Mouse (Mus musculus): ENCODE data around the gene Tnf. TPM values are rescaled to one million over a fixed set of nuclear protein-coding genes. Genes with fewer than 3 reads are reported as not detected.
"Not testable (repeated sequence)": the region's sequence is repeated elsewhere in the genome, so short reads cannot be mapped to it uniquely, and the experiment has no call there.

The Tnf gene
- polyA plus RNA-seq, 1 experiment from 2014 or later: not detected

GRCm38 (mm10) chr17:35240384-35241304, 38.8 kb upstream of the Tnf start:
- 36% methylated on average over 12 of the region's 12 CpGs for WGBS
- H3K9me3 ChIP-seq: no peaks in the 10 kb centered on the region
- no peaks in the 10 kb centered on the region for H3K27me3 ChIP-seq (ENCODE audit: insufficient read depth, poor library complexity, severe bottlenecking)
- DNase-seq (ENCODE audit: low spot score): no peak
- peak overlapping the region; percentile 95 for H3K4me3 ChIP-seq
- peaks cover 28% of the 10 kb centered on the region for H3K36me3 ChIP-seq
- peaks cover 51% of the 10 kb centered on the region for H3K4me1 ChIP-seq (replicated peaks)
- peak overlapping the region; percentile 98 for H3K27ac ChIP-seq

- no peak overlapping the region for H3K4me3 ChIP-seq
- no peak for DNase-seq (ENCODE audit: low spot score)
- peaks cover 45% of the 10 kb centered on the region for H3K4me1 ChIP-seq (replicated peaks)
- no peaks in the 10 kb centered on the region for H3K27me3 ChIP-seq (ENCODE audit: insufficient read depth, poor library complexity, severe bottlenecking)
- H3K9me3 ChIP-seq: no peaks in the 10 kb centered on the region
- WGBS: 83% methylated on average over 5 of the region's 5 CpGs
- H3K27ac ChIP-seq: peak overlapping the region; percentile 98; the same call in 1 of the 2 replicates
- H3K36me3 ChIP-seq: peaks cover 18% of the 10 kb centered on the region
These were observed 37.9 kb upstream of the Tnf start for GRCm38 (mm10) chr17:35239700-35240099.

- no peak overlapping the region for H3K4me3 ChIP-seq
- no peak overlapping the region for H3K27ac ChIP-seq
- WGBS: 86% methylated on average over 12 of the region's 12 CpGs
- no peaks in the 10 kb centered on the region for H3K27me3 ChIP-seq (ENCODE audit: insufficient read depth, poor library complexity, severe bottlenecking)
- no peaks in the 10 kb centered on the region for H3K9me3 ChIP-seq
- DNase-seq (ENCODE audit: low spot score): no peak
- peaks cover 15% of the 10 kb centered on the region for H3K36me3 ChIP-seq
- peaks cover 44% of the 10 kb centered on the region for H3K4me1 ChIP-seq (replicated peaks)
These were observed 35.7 kb upstream of the Tnf start for GRCm38 (mm10) chr17:35237504-35237903.

GRCm38 (mm10) chr17:35236996-35237395, 35.2 kb upstream of the Tnf start:
- Histone ChIP-seq H3K36me3 (peaks cover 18% of the 10 kb centered on the region), H3K27me3 (ENCODE audit: insufficient read depth, poor library complexity, severe bottlenecking) (no peaks in the 10 kb centered on the region), H3K9me3 (no peaks in the 10 kb centered on the region), H3K4me3 (peak overlapping the region; percentile 74), H3K4me1 (replicated peaks) (peaks cover 48% of the 10 kb centered on the region), H3K27ac (peak overlapping the region; percentile 98)
- WGBS: 78% methylated on average over 9 of the region's 9 CpGs
- DNase-seq (ENCODE audit: low spot score): no peak

GRCm38 (mm10) chr17:35236390-35236746, 34.6 kb upstream of the Tnf start:
- DNase-seq (ENCODE audit: low spot score): peak; percentile 97
- Histone ChIP-seq H3K27ac (peak overlapping the region; percentile 98), H3K9me3 (no peaks in the 10 kb centered on the region), H3K36me3 (peaks cover 21% of the 10 kb centered on the region), H3K4me1 (replicated peaks) (peaks cover 52% of the 10 kb centered on the region), H3K4me3 (peak overlapping the region; percentile 74), H3K27me3 (ENCODE audit: insufficient read depth, poor library complexity, severe bottlenecking) (no peaks in the 10 kb centered on the region)
- under 1% methylated on average over 18 of the region's 18 CpGs for WGBS

- Histone ChIP-seq H3K27ac (peak within 1 kb of the TSS; percentile 98), H3K9me3 (no peaks in the 10 kb centered on the region), H3K27me3 (ENCODE audit: insufficient read depth, poor library complexity, severe bottlenecking) (no peaks in the 10 kb centered on the region), H3K4me1 (replicated peaks) (peaks cover 49% of the 10 kb centered on the region), H3K4me3 (peak within 1 kb of the TSS; percentile 74), H3K36me3 (peaks cover 26% of the 10 kb centered on the region)
- peak; percentile 91 for DNase-seq (ENCODE audit: low spot score)
- WGBS: under 1% methylated on average over 35 of the region's 35 CpGs
These were observed 34.0 kb upstream of the Tnf start, which contains the start of gene Nfkbil1 for GRCm38 (mm10) chr17:35235614-35236389. Gene Nfkbil1 (minus strand): TSS chr17:35235792.

GRCm38 (mm10) chr17:35234903-35235302, 33.1 kb upstream of the Tnf start:
- Histone ChIP-seq H3K4me1 (replicated peaks) (peaks cover 40% of the 10 kb centered on the region), H3K4me3 (peak overlapping the region; percentile 74), H3K27ac (peak overlapping the region; percentile 98), H3K27me3 (ENCODE audit: insufficient read depth, poor library complexity, severe bottlenecking) (no peaks in the 10 kb centered on the region), H3K36me3 (peaks cover 34% of the 10 kb centered on the region), H3K9me3 (no peaks in the 10 kb centered on the region)
- DNase-seq (ENCODE audit: low spot score): peak; percentile 69
- 4% methylated on average over 31 of the region's 31 CpGs for WGBS

GRCm38 (mm10) chr17:35234090-35234489, 32.3 kb upstream of the Tnf start:
- H3K36me3 ChIP-seq: peaks cover 42% of the 10 kb centered on the region
- 90% methylated on average over 7 of the region's 7 CpGs for WGBS
- H3K27ac ChIP-seq: peak overlapping the region; percentile 98; the same call in 1 of the 2 replicates
- not testable (repeated sequence) for DNase-seq (ENCODE audit: low spot score); H3K27me3 ChIP-seq (ENCODE audit: insufficient read depth, poor library complexity, severe bottlenecking); H3K9me3 ChIP-seq
- peak overlapping the region; percentile 74 for H3K4me3 ChIP-seq
- peaks cover 39% of the 10 kb centered on the region for H3K4me1 ChIP-seq (replicated peaks)

- H3K36me3 ChIP-seq: peaks cover 49% of the 10 kb centered on the region
- H3K27me3 ChIP-seq (ENCODE audit: insufficient read depth, poor library complexity, severe bottlenecking): no peaks in the 10 kb centered on the region
- DNase-seq (ENCODE audit: low spot score): no peak
- H3K27ac ChIP-seq: peak within 1 kb of the TSS; percentile 98; the same call in 1 of the 2 replicates
- WGBS: 88% methylated on average over 18 of the region's 18 CpGs
- peaks cover 39% of the 10 kb centered on the region for H3K4me1 ChIP-seq (replicated peaks)
- no peaks in the 10 kb centered on the region for H3K9me3 ChIP-seq
- peak within 1 kb of the TSS; percentile 74 for H3K4me3 ChIP-seq
These were observed 31.5 kb upstream of the Tnf start, which contains the start of gene Atp6v1g2 for GRCm38 (mm10) chr17:35233114-35233980. Gene Atp6v1g2 (plus strand): TSS chr17:35233660.

GRCm38 (mm10) chr17:35232659-35233058, 30.9 kb upstream of the Tnf start:
- no peaks in the 10 kb centered on the region for H3K27me3 ChIP-seq (ENCODE audit: insufficient read depth, poor library complexity, severe bottlenecking)
- no peaks in the 10 kb centered on the region for H3K9me3 ChIP-seq
- WGBS: 89% methylated on average over 5 of the region's 5 CpGs
- H3K4me3 ChIP-seq: peak overlapping the region; percentile 6; the same call in 1 of the 2 replicates
- H3K27ac ChIP-seq: 0 out of 2 replicates have a peak overlapping the region, but pooled peaks have one; percentile 14
- peaks cover 56% of the 10 kb centered on the region for H3K36me3 ChIP-seq
- H3K4me1 ChIP-seq (replicated peaks): peaks cover 39% of the 10 kb centered on the region
- no peak for DNase-seq (ENCODE audit: low spot score)

- H3K4me3 ChIP-seq: peak overlapping the region; percentile 12; the same call in 1 of the 2 replicates
- 13% methylated on average over 12 of the region's 12 CpGs for WGBS
- H3K36me3 ChIP-seq: peaks cover 62% of the 10 kb centered on the region
- no peaks in the 10 kb centered on the region for H3K9me3 ChIP-seq
- H3K4me1 ChIP-seq (replicated peaks): peaks cover 38% of the 10 kb centered on the region
- no peak overlapping the region for H3K27ac ChIP-seq
- H3K27me3 ChIP-seq (ENCODE audit: insufficient read depth, poor library complexity, severe bottlenecking): no peaks in the 10 kb centered on the region
- peak; percentile 88 for DNase-seq (ENCODE audit: low spot score)
These were observed 30.2 kb upstream of the Tnf start for GRCm38 (mm10) chr17:35232043-35232442.

GRCm38 (mm10) chr17:35231022-35231421, 29.2 kb upstream of the Tnf start:
- Histone ChIP-seq H3K27ac (no peak overlapping the region), H3K9me3 (no peaks in the 10 kb centered on the region), H3K4me3 (no peak overlapping the region), H3K4me1 (replicated peaks) (peaks cover 28% of the 10 kb centered on the region), H3K27me3 (ENCODE audit: insufficient read depth, poor library complexity, severe bottlenecking) (no peaks in the 10 kb centered on the region), H3K36me3 (peaks cover 69% of the 10 kb centered on the region)
- 93% methylated on average over 10 of the region's 10 CpGs for WGBS
- no peak for DNase-seq (ENCODE audit: low spot score)

Data from hindbrain, embryonic 10.5 days (tissue).